Mouse (Mus musculus): ENCODE measurements around the gene Prpf8.
"Not testable (repeated sequence)": the region's sequence is repeated elsewhere in the genome, so short reads cannot be mapped to it uniquely, and the experiment has no call there.

Gene Prpf8

GRCm38 (mm10) chr11:75486601-75487285 lies at the start of gene Prpf8:
Prpf8 (plus strand) TSS chr11:75486816.
- peak; percentile 97 for DNase-seq (ENCODE audit: low spot score in 2 of 2)

DNA sequence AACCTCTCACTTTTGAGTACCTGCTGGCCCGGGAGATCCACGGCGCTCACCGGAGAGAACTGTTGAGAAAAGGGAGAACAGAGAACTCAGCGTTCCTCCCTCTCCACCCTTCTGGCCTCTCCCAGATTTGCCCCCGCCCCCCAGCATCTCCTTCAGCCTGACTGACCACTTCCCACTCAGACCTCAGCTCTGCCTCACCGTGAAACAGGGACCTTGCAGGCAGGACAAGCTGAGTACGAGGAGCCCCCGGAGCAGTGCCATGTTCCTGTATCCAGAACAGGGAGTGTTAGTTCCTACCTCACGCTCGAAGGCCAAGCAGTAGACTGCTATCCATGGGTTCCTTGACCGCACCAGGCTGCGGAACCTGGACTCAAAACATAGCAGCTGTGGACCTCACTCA lies 48.4 kb upstream of the Prpf8 start:
- no peak for DNase-seq (ENCODE audit: low spot score in 2 of 2)

- no peak for DNase-seq (ENCODE audit: low spot score in 2 of 2)
Observed at GRCm38 (mm10) chr11:75438804-75439203, 47.8 kb upstream of the Prpf8 start.

GRCm38 (mm10) chr11:75439363-75439762 lies 47.3 kb upstream of the Prpf8 start, which contains the start of gene Serpinf2:
Serpinf2 (minus strand) TSS chr11:75439591.
- no peak for DNase-seq (ENCODE audit: low spot score in 2 of 2)

DNA sequence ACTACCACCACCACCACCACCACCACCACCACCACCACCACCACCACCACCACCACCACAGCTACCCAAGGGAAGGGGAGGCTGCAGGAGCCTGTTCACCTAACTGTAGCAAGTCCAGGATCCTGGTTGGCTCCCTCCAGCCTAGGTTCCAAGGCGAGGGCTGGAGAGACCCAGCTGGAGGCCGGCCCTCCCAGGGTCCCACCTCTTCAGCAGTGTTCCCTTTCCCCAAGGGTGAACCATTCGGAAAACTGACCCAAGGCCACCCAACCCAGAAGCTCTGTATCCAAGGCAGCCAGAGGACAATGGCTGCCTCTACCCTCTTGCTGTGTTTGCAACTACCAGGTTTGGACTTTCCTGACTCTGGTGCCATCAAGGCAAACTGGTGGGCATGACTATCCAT lies 46.7 kb upstream of the Prpf8 start:
- no peak for DNase-seq (ENCODE audit: low spot score in 2 of 2)

DNA sequence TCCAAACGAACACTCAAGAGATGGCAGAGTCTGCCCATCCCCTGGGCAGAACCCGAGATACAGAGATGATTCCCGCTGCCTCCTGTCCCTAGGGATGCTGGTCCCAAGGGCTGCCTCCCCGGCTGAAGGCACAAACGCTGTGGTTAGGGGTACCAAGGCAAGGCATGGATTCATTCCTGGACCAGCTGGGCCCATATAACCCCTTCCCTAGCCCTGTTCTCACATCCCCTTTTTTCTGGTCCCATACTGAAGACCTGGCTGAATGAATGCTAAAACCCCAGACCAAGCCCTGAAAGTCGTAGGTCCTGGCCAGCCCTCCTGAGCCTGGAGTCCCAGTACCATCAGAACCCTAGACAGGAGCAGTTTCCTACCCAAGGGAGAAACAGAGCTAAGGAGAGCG lies 45.6 kb upstream of the Prpf8 start:
- no peak for DNase-seq (ENCODE audit: low spot score in 2 of 2)

DNA sequence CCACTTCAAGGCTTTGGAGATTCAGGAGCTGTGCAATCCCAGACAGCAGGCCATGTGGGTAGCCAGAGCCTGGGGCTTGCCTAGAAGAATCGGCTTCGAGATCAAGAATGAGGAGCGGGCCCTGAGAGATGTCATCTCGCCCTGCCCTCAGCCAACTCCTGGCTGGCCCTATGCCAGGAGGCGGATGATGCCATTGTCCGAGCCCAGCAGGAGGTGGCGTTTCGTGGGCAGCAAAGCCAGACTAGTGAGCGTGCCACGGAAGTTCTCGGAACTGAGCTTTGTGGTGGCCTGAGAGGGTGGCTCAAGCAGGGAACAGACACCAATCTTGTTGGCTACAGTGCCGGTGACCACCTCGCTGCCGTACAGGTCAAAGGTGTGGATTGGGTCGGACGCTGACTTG lies 45.0 kb upstream of the Prpf8 start:
- no peak for DNase-seq (ENCODE audit: low spot score in 2 of 2)

- no peak for DNase-seq (ENCODE audit: low spot score in 2 of 2)
Observed at GRCm38 (mm10) chr11:75443711-75444110, 42.9 kb upstream of the Prpf8 start.

DNA sequence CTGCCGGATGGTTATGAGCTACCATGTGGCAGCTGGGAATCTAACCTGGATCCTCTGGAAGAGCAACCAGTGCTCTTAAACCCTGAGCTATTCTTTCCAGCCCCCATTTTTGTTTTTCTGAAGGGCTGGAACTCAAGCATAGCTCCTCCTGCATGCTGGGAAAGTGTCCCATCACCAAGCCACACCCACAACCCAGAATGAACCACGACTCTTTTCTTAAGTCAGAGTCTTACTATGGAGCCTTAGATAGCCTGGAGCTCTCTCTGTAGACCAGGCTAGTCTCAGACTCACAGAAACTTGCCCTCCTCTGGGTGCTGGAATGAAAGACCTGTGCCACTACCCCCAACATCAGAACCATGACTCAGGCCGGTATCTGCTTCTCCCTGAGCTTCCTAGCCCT lies 38.0 kb upstream of the Prpf8 start:
- DNase-seq (ENCODE audit: low spot score in 2 of 2) = no peak

DNA sequence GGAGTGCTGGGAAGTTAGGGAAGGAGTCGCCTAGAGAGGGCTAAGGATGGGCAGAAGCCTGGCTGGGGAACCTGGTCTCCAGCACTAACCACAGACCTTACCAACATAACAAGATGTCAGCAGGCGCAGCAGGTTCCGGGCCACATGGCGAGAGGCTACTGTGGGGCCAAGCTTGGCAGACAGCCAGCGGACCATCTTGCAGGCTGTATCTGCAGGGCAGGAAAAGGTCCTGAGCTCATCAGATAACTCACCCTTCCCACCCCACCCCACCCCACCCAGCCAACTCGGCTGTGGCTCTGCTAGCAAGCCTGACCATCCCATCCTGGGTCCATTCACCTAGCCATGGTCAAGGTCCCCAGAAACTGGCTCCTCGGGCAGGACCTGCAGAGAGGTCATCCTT lies 36.9 kb upstream of the Prpf8 start:
- DNase-seq (ENCODE audit: low spot score in 2 of 2) = peak; percentile 88 to 92

GRCm38 (mm10) chr11:75450304-75450908 lies 36.2 kb upstream of the Prpf8 start:
- DNase-seq (ENCODE audit: low spot score in 2 of 2) = peak; percentile 49 to 67

DNA sequence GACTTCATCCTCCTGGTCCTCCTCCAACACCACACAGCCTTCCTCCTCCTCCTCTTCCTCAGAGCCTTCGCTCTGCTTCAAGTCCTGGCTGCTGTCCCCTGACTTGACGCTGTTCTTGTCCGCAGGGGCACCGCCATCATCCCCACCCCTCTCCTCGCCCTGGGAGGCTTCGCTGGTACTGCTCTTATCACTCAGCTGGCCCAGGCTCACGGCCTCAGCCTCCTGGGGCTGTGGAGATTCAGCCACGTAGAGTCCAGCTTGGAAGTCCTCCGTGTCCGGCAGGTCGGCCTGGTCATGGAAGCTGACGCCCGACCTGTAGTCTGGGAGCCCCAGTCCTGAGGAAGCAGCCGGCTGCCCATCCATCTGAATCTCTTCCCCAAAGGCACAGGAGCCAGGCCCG lies 35.7 kb upstream of the Prpf8 start:
- peak; percentile 47 to 76 for DNase-seq (ENCODE audit: low spot score in 2 of 2)

DNA sequence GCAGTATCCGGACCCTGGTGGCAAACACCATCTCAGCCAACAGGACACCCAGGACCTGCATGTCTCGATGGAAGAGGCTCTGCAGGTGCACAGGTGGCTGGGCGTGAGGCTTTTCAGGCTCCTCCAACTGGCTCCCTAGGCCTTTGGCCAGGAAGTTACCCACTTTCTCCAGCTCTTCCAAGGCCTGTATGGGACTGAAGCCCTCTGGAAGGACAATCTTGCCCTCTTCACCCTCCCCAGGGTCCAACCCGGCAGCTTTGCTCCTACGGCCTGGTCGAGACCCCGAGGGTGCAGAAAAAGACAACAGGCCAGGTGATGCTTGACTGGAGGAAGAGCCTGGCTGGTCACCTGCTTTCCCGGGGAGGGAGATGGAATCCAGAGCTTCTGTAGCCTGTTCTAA lies 34.5 kb upstream of the Prpf8 start:
- DNase-seq (ENCODE audit: low spot score in 2 of 2) = no peak

- no peak for DNase-seq (ENCODE audit: low spot score in 2 of 2)
Observed at GRCm38 (mm10) chr11:75452812-75453557, 33.6 kb upstream of the Prpf8 start.

GRCm38 (mm10) chr11:75453991-75454930 lies 32.4 kb upstream of the Prpf8 start, which contains the start of gene Wdr81:
Wdr81 (minus strand) TSS chr11:75454717.
- peak; percentile 85 to 91 for DNase-seq (ENCODE audit: low spot score in 2 of 2)

- DNase-seq (ENCODE audit: low spot score in 2 of 2) = no peak
Observed at GRCm38 (mm10) chr11:75455041-75455736, 31.4 kb upstream of the Prpf8 start.

DNA sequence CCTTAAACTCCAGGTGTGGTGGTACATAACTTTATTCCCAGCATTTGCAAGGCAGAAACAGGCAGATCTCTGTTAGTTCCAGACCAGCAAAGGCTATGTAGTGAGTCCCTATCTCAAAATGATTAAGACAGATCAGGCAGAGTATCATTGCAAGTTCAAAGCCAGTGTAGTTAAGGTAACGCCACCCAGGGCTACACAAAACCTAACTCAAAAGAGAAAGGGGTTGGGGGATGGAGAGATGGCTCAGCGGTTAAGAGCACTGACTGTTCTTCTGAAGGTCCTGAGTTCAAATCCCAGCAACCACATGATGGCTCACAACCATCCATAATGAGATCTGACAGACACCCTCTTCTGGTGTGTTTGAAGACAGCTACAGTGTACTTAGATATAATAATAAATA lies 30.6 kb upstream of the Prpf8 start:
- not testable (repeated sequence) for DNase-seq (ENCODE audit: low spot score in 2 of 2)

DNA sequence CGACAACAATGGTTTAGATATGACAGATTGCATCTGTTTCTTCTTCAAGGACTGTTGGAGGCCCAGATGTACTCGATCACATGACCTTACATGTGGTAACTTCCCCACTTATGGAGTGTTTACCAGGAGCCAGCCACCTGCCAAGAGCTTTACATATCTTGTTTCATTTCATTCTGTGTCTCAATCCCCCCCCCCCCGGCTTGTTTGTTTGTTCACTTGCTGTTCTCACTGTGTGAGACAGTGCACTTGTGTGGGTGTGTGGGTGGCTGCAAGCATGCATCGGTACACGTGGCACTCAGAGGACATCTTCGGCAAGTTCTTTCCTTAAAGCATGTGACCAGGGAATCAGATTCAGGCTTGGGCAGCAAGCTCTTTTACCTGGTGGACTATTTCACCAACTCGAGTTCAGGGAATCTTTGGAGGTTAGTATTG lies 30.2 kb upstream of the Prpf8 start:
- no peak for DNase-seq (ENCODE audit: low spot score in 2 of 2)

GRCm38 (mm10) chr11:75458169-75458568 lies 28.4 kb upstream of the Prpf8 start:
- peak; percentile 55 to 74 for DNase-seq (ENCODE audit: low spot score in 2 of 2)

- peak in 1 of 2 experiments; percentile 71 for DNase-seq (ENCODE audit: low spot score in 2 of 2)
Observed at GRCm38 (mm10) chr11:75458628-75459041, 28.0 kb upstream of the Prpf8 start.

- no peak for DNase-seq (ENCODE audit: low spot score in 2 of 2)
Observed at GRCm38 (mm10) chr11:75459141-75459711, 27.4 kb upstream of the Prpf8 start.

Measured in spleen, postnatal 4 days (tissue).